Mouse (Mus musculus) granulocyte monocyte progenitor cell, adult 5-6 weeks (primary cell): ENCODE data around the gene Cipc. TPM values are rescaled to one million over a fixed set of nuclear protein-coding genes. Genes with fewer than 3 reads are reported as not detected.

Experiments used
- ATAC-seq: replicated peaks from 2 replicates; pipeline ENCODE4 v1.8.0; 2016; ENCODE audit warnings: mild to moderate bottlenecking, moderate TSS enrichment, inconsistent platforms; ENCODE audit not compliant: poor library complexity, severe bottlenecking
- total RNA-seq, 2 experiments: library from RNA; stranded (forward) in 1 of 2; stranded (reverse) in 1 of 2; fragments of 200-712, 200-1000 nt in 1 of 2; fragments of >200 nt in 1 of 2; fragmentation: Nextera tagmentation in 1 of 2; gene quantifications; 2 replicates each; pipeline ENCODE4 v1.2.3; 2014 to 2017

Cipc gene
- total RNA-seq, 2 experiments from 2014 or later, result 18.5 to 32.3 TPM

GRCm38 (mm10) chr12:86955894-86956293, 9.1 kb downstream of the Cipc start:
- ATAC-seq, result no peak

GRCm38 (mm10) chr12:86958558-86958957, 11.7 kb downstream of the Cipc start:
- ATAC-seq, result no peak

- no peak for ATAC-seq
Measured at GRCm38 (mm10) chr12:86959661-86960060, 12.8 kb downstream of the Cipc start.

DNA sequence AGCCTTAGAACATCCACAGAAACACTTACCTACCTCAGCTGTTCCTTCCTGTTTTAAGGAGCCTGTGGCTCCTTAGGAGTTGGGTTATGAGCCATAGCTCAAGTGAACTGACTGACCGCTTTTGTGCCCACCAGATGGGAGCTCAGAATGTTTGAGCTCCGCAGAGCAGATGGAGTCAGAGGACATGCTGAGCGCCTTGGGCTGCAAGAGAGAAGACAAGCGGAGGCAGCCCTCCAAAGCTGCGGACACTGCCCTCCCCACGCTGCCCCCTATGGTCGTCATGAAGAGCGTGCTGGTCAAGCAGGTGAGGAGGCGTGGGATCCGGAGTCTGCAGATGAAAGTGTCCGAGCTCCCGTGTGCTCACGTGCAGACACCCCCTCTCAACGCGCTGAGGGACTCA, 13.3 kb downstream of the Cipc start:
- no peak for ATAC-seq

GRCm38 (mm10) chr12:86960791-86961335, 14.0 kb downstream of the Cipc start:
- no peak for ATAC-seq

DNA sequence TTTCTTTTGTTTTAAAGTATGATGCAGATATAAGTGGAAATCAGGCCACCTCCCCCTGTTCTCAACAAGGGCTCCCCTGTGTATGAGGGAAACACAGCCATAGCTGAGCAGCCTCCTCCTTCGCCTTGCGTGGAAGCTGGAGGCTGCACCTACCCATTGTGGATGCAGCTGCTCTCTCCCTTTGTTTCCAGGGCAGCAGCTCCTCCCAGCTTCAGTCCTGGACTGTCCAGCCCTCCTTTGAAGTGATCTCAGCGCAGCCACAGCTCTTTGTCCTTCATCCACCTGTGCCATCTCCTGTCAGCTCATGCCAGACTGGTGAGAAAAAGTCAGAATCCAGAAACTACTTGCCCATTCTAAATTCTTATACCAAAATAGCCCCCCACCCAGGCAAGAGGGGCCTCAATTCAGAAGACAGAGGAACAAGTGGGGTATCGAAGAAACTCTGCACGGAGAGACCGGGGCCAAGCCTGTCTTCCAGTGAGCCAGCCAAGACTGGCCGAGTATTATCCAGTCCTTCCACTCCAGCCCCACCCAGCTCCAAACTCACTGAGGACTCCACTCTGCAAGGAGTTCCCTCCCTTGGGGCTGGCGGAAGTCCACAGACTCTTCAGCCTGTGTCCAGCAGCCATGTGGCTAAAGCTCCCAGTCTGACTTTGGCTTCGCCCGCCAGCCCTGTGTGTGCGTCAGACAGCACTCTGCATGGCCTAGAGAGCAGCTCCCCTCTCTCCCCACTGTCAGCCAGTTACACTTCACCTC, 14.9 kb downstream of the Cipc start:
- no peak for ATAC-seq

DNA sequence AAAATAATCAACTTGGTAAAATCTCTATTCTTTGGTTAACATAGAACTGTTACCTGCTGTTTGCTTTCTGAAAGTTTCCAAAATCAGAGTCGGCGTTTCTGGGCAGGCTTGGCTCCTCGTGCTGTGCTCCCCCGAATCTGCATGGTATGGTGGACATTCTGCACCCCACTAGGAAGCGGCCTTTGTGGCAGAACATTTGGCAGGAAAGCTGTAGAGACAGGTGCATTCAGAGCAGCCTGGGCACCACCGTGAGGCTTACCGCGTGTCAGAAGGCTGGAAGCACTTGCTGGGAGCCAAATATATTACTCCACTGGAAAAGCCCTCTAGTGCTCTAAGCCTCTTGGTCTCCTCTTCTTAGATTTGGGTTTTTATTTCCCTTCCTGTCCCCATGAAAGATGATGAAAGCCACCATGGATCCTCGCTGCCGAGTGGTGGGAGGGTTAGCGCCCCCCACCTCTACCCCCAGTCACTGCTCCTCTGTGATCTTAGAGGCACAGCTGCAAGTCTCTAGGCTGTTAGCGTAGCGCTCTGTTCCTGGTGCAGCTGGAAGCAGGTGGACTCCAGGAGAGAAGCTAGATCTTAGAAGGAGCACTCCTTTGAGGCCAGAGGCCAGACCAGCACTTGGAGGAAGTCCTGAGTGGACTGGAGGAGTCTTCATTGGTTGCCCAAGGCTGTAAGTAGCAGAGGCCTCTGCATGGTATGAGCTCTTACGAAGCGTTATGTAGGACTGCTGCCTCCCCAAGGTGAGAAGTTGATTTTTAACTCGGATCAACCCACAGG, 17.6 kb downstream of the Cipc start:
- no peak for ATAC-seq

- ATAC-seq, result no peak
Measured at GRCm38 (mm10) chr12:86965237-86965799, 18.5 kb downstream of the Cipc start.

- peak; percentile 88 for ATAC-seq
Measured at GRCm38 (mm10) chr12:86968468-86969219, 21.8 kb downstream of the Cipc start.

GRCm38 (mm10) chr12:86969220-86969601, 22.4 kb downstream of the Cipc start:
- no peak for ATAC-seq

DNA sequence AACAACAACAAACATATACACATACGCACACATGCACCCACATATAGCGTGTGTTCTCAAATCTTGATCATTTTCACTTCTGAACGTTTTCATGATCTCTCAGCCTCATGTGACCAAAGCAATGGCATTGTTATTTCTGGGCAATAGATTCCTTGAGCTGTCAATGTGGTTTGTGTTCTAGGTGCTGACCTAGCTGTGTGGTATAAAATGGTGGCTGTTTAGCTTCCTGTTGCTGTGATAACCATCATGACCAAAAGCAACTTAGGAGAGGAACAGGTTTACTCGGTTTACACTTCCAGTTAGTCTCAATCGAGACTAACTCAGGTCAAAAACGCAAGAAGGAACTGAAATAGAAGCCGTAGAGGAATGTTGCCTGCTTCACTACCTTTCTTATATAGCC, 24.2 kb downstream of the Cipc start:
- ATAC-seq, result no peak

GRCm38 (mm10) chr12:86973216-86973615, 26.4 kb downstream of the Cipc start:
- ATAC-seq, result no peak

- no peak for ATAC-seq
Measured at GRCm38 (mm10) chr12:86973706-86974105, 26.9 kb downstream of the Cipc start.

GRCm38 (mm10) chr12:86974387-86975288, 27.8 kb downstream of the Cipc start:
- ATAC-seq, result peak; percentile 88

DNA sequence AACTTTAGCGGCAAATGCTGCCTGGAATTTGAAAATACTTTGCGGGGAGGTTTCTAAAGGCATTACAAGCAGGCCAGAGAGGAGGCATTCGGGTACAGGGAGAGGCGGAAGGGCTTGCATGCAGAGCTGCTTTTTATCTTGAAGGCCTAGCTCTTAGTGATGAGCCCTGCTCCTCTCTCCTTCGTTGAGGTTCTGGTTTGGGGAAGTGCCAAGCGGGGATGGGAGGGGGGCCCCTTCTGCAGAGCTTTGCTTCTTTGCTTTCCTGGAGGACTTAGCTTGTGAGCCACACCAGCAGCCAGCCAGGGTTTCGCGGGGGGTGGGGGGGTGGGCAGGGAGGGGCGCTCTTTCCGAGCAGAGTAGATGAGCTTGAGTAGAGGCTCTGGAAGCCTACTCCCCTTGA, 28.9 kb downstream of the Cipc start:
- no peak for ATAC-seq

DNA sequence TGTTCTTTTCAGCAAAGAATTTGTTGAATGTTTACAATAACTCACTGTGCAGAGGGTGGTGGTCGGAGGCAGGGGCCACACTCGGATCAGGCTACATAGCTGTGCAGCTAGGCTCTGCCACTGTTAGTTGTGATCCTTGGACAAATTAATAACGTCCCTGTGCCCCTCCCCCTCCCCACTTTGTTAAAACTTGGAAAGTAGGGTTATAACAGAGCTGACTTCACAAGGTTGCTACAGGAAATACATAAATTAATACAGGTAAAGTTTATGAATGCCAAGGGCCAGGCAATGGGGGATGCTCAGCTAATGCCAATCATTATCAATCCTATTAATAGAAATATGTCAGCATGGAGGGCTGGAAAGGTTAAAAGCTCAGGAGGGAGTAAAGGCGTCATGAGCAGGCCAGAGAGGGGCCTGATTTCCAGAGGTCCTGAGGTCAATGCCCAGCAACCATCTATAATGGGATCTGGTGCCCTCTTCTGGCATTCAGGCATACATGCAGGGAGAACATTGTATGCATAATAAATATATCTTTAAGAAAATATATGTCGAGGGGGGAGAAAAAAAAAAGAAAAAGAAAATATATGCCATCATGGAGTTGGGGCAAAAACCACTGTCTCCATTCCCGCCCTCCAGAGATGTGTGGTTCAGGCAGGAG, 29.8 kb downstream of the Cipc start:
- no peak for ATAC-seq

GRCm38 (mm10) chr12:86977833-86978232, 31.0 kb downstream of the Cipc start:
- ATAC-seq, result no peak

- ATAC-seq, result peak; percentile 36; the same call in 1 of the 2 replicates
Measured at GRCm38 (mm10) chr12:86981180-86981579, 34.3 kb downstream of the Cipc start.
